Mouse (Mus musculus) myocyte (in vitro differentiated cells): ENCODE data around the gene Dppa2.

ENCODE experiments used
- CEBPB ChIP-seq: IDR thresholded peaks from 2 replicates; pipeline ENCODE4 v1.6.1; 2011; ENCODE audit warnings: mild to moderate bottlenecking, moderate library complexity; ENCODE audit not compliant: poor library complexity, insufficient read depth, severe bottlenecking
- MYOG ChIP-seq, 3 experiments: IDR thresholded peaks; one replicate each; pipeline ENCODE4 v1.6.1; 2011; ENCODE audit warnings: control low read depth in 2 of 3, low read depth in 2 of 3, mild to moderate bottlenecking in 2 of 3; ENCODE audit not compliant: insufficient read length in 2 of 3, control insufficient read depth in 1 of 3, insufficient read depth in 1 of 3
- POLR2A ChIP-seq: IDR thresholded peaks from one replicate; pipeline ENCODE4 v1.6.1; 2011; ENCODE audit warnings: low read depth, mild to moderate bottlenecking, control low read depth, moderate library complexity; ENCODE audit not compliant: insufficient read length
- POLR2AphosphoS2 ChIP-seq: IDR thresholded peaks from one replicate; pipeline ENCODE4 v1.6.1; 2011; ENCODE audit warnings: low read depth, control low read depth; ENCODE audit not compliant: insufficient read length
- REST ChIP-seq: IDR thresholded peaks from one replicate; pipeline ENCODE4 v1.6.1; 2011; ENCODE audit warnings: mild to moderate bottlenecking, control low read depth, moderate library complexity; ENCODE audit not compliant: insufficient read depth, insufficient read length
- TCF12 ChIP-seq: IDR thresholded peaks from one replicate; pipeline ENCODE4 v1.6.1; 2011; ENCODE audit warnings: mild to moderate bottlenecking, control low read depth; ENCODE audit not compliant: poor library complexity, insufficient read depth, severe bottlenecking
- USF1 ChIP-seq: IDR thresholded peaks from one replicate; pipeline ENCODE4 v1.6.1; 2011; ENCODE audit warnings: low read depth, mild to moderate bottlenecking, control low read depth, moderate library complexity

DNA sequence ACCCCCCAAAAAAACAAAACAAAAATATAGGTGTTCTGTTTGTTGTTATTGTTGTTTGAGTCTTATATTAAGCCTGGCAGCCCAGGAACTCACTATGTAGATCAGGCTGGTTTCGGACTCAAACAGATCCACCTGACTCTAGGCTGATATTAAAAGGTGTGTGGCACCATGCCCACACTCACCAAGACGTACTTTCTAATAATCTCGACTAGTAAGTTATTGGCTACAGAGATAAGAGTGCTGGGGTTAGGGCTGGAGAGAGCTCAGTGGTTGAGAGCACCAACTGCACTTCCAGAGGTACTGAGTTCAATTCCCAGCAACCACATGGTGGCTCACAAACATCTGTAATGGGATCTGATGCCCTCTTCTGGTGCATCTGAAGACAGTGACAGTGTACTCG lies 22.8 kb upstream of the Dppa2 start:
- no peak for TF ChIP-seq CEBPB
- no peak for TF ChIP-seq POLR2A
- no peak for TF ChIP-seq REST
- TF ChIP-seq MYOG (IDR thresholded peaks at IDR 0.05; ENCODE audit: control insufficient read depth in 1 of 3, insufficient read depth in 1 of 3, insufficient read length in 2 of 3, low read depth in 2 of 3): no peak
- TF ChIP-seq POLR2AphosphoS2: no peak
- no peak for TF ChIP-seq USF1
- no peak for TF ChIP-seq TCF12
